Mouse (Mus musculus) liver, embryonic 14.5 days (tissue): Measurements from ENCODE around the gene Siah1a. TPM values are rescaled to one million over a fixed set of nuclear protein-coding genes. Genes with fewer than 3 reads are reported as not detected.
A peak's percentile ranks its signal among the peaks of the same experiment; 100 is the strongest.

Experiments
- ATAC-seq: fragments of 200-750 bp; cut with Nextera tagmentation; 2 replicates; pipeline ENCODE4 v1.8.0; 2017; ENCODE audit warnings: moderate number of reproducible peaks, mild to moderate bottlenecking, moderate library complexity; ENCODE audit not compliant: insufficient read depth
- DNase-seq, 3 experiments: peaks; one replicate each; pipeline ENCODE4 v3.0.0-alpha.2; 2012 to 2013; ENCODE audit warnings: low read depth in 3 of 3, low spot score in 3 of 3
- H3K27ac ChIP-seq: fragments of 300-500 bp; sonication (generic); 2 replicates; pipeline ENCODE4 v1.5.1; 2014; ENCODE audit warnings: moderate library complexity, mild to moderate bottlenecking, control low read depth, inconsistent platforms
- H3K27me3 ChIP-seq: fragments of 300-500 bp; sonication (generic); 2 replicates; pipeline ENCODE4 v1.6.1; 2014; ENCODE audit warnings: mild to moderate bottlenecking, low read length, moderate library complexity; ENCODE audit not compliant: control insufficient read depth, insufficient read depth
- H3K36me3 ChIP-seq: fragments of 300-500 bp; sonication (generic); replicated peaks from 2 replicates; pipeline ENCODE4 v1.6.1; 2014; ENCODE audit warnings: low read depth; ENCODE audit not compliant: control insufficient read depth, insufficient read depth
- H3K4me1 ChIP-seq, 2 experiments: fragments of 200-500 bp in 1 of 2; fragments of 300-500 bp in 1 of 2; sonication (generic) in 1 of 2; replicated peaks; 2 replicates each; pipeline ENCODE4 v1.6.1; 2012 to 2014; ENCODE audit warnings: antibody characterized with exemption in 1 of 2, inconsistent platforms in 1 of 2, low read length in 1 of 2; ENCODE audit not compliant: control insufficient read depth in 2 of 2, insufficient read depth in 2 of 2
- H3K4me2 ChIP-seq: fragments of 300-500 bp; sonication (generic); 2 replicates; pipeline ENCODE4 v1.6.1; 2014; ENCODE audit warnings: low read depth, mild to moderate bottlenecking, control low read depth, moderate library complexity
- H3K4me3 ChIP-seq, 2 experiments: fragments of 200-500 bp in 1 of 2; fragments of 300-500 bp in 1 of 2; sonication (generic) in 1 of 2; 2 replicates each; pipeline ENCODE4 v1.5.1; 2012 to 2014; ENCODE audit warnings: low read depth in 2 of 2, low read length in 2 of 2, mild to moderate bottlenecking in 2 of 2, control low read depth in 1 of 2, inconsistent platforms in 1 of 2, moderate library complexity in 1 of 2; ENCODE audit not compliant: insufficient read depth in 1 of 2
- H3K9ac ChIP-seq: fragments of 300-500 bp; sonication (generic); replicated peaks from 2 replicates; pipeline ENCODE4 v1.6.1; 2014; ENCODE audit warnings: mild to moderate bottlenecking, control low read depth, moderate library complexity
- H3K9me3 ChIP-seq: fragments of 300-500 bp; sonication (generic); 2 replicates; pipeline ENCODE4 v1.6.1; 2016; ENCODE audit warnings: low read length, mixed read lengths; ENCODE audit not compliant: control insufficient read depth
- CTCF ChIP-seq: IDR thresholded peaks from 2 replicates; pipeline ENCODE4 v1.5.1; 2016; ENCODE audit warnings: antibody characterized with exemption, low read depth, control low read depth
- EP300 ChIP-seq: IDR thresholded peaks from 2 replicates; pipeline ENCODE4 v1.6.1; 2016; ENCODE audit warnings: antibody characterized with exemption, low read depth
- WGBS: fragments of 180-500 bp; shearing (Covaris S2); extraction: QIAGEN DNeasy Blood & Tissue Kit; methylation state at CpG from one replicate; pipeline ENCODE4 v1.1.7; 2014; ENCODE audit not compliant: insufficient replicate concordance; 5-methylcytosine and 5-hydroxymethylcytosine counted together
- polyA plus RNA-seq, 2 experiments: library from polyadenylated mRNA; depleted of rRNA in 1 of 2; stranded (reverse) in 1 of 2; unstranded in 1 of 2; fragments of >200 nt; fragmentation: Nextera tagmentation in 1 of 2; extraction: Ambion mirVana in 1 of 2; gene quantifications; 2 replicates each; pipeline versions ENCODE4 v1.2.1 to v1.2.3; 2012 to 2014

Gene Siah1a
- polyA plus RNA-seq, 2 experiments, result 9.5 to 14.0 TPM

DNA sequence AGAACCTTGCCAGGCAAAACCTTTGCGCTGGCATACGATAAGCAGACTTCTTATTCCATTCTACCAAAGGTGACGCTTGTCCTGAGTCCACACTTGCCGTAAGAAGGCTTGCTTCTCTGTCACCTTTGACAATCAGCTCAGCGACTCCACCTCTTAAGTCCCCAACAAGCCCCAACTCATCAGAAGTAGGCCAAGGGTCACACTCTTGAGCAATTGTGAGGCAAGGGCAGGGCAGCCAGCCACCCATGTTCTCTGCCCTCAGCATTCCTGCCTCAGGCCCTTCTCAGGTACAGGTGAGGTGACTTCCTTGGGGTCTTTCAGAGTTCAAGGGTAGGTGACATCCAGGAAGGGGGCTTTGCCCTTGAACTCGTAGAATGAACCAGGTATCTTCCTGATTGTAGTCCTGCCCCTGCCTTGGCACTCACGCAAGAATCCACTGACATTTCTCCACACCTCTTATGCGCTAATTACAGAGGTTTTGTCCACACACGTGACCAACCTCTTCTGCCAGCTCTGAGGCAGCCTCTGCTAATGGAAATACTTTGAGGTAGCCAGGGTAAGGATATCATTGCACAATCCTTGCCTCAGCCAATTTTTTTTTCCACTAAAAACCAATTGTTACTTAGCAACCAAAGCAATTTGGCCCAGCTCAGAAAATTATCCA lies 20.9 kb upstream of the Siah1a start:
- Histone ChIP-seq H3K9me3 (no peaks in the 10 kb centered on the region), H3K4me1 (peaks cover 12 to 14% of the 10 kb centered on the region in 2 experiments), H3K4me3 (no peak overlapping the region), H3K36me3 (no peaks in the 10 kb centered on the region), H3K9ac (no peak overlapping the region), H3K4me2 (no peak overlapping the region), H3K27ac (no peak overlapping the region), H3K27me3 (no peaks in the 10 kb centered on the region; the same call in none of the 2 replicates)
- TF ChIP-seq EP300 (no peak), CTCF (no peak)
- DNase-seq (no peak), ATAC-seq (no peak)
- WGBS, result 80% methylated on average over 9 of the region's 9 CpGs

DNA sequence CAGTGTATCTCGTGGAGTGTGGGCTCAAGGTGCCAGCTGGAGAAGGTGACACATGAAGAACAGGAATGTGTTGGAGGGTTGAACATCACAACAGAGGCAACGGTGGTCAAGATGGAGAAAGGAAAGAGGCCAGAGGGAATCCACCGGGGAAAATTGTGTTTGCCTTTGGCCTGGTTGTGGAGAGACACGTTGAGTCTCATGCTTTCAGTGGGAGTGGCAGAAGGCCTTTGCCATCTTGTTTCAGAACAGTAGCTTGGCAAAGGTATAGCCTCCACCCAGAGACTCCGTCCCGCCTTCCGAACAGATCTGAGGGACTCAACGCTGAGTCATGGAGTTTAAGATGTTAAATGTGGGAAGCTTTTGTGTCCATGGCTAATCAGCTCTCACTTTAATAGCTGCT lies 19.9 kb upstream of the Siah1a start:
- WGBS, result 76% methylated on average over 8 of the region's 8 CpGs
- TF ChIP-seq EP300 (no peak), CTCF (no peak)
- Histone ChIP-seq H3K9ac (no peak overlapping the region), H3K9me3 (no peaks in the 10 kb centered on the region), H3K27ac (no peak overlapping the region), H3K36me3 (no peaks in the 10 kb centered on the region), H3K4me1 (peaks cover 12 to 14% of the 10 kb centered on the region in 2 experiments), H3K27me3 (no peaks in the 10 kb centered on the region; the same call in none of the 2 replicates), H3K4me3 (no peak overlapping the region), H3K4me2 (no peak overlapping the region)
- DNase-seq, result no peak
- ATAC-seq, result no peak

DNA sequence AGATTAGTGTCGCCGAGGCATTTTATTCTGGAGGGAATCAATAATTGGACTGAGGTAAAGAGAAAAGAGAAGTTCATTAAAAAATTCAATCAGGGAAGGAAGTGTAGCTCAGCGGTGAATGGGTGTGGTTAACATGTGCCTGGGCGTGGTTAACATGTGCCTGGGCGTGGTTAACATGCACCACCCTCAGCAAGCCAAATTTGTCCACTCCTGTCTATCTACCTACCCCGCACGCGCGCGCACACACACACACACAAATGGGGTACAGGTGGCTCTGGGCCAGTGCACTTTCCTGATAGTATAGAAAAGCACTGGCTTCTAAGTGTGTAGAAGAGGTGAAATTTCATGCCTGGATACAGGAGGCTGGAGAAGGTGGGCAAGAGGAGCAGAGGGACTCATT lies 19.4 kb upstream of the Siah1a start:
- no peaks in the 10 kb centered on the region; the same call in none of the 2 replicates for H3K27me3 ChIP-seq
- H3K4me2 ChIP-seq, result peak overlapping the region; percentile 33
- no peak overlapping the region for H3K27ac ChIP-seq
- H3K36me3 ChIP-seq, result no peaks in the 10 kb centered on the region
- 50% methylated on average over 10 of the region's 10 CpGs for WGBS
- no peak for TF ChIP-seq EP300
- TF ChIP-seq CTCF, result no peak
- no peak overlapping the region for H3K9ac ChIP-seq
- no peaks in the 10 kb centered on the region for H3K9me3 ChIP-seq
- DNase-seq (peak in 2 of 3 experiments; percentile 45 to 56), ATAC-seq (peak; percentile 81)
- H3K4me1 ChIP-seq, result peaks cover 12 to 14% of the 10 kb centered on the region in 2 experiments
- no peak overlapping the region for H3K4me3 ChIP-seq

DNA sequence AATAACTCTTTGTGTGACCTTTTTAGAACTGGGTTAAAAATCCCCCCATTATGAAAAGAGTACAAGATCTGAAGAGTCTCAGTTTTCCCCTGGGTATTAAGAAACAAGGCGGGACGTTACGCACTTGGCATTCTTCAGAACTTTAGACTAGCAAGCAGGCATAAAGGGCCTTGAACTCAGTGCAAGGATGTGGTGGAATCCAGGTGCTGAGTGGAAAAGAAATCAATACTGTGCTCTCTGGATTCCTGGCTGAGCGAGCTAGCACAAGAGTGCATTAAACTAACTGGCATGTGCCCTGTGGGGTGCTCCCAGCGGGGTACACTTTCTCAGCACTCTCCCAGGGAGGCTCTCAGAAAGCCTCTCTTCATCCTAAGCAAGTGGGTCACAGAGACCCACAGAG lies 17.1 kb upstream of the Siah1a start:
- no peak for ATAC-seq
- H3K9ac ChIP-seq, result no peak overlapping the region
- no peak overlapping the region for H3K4me3 ChIP-seq
- H3K4me1 ChIP-seq, result peaks cover 26 to 29% of the 10 kb centered on the region in 2 experiments
- 67% methylated on average over 5 of the region's 5 CpGs for WGBS
- no peak overlapping the region for H3K4me2 ChIP-seq
- no peaks in the 10 kb centered on the region for H3K9me3 ChIP-seq
- DNase-seq, result no peak
- no peaks in the 10 kb centered on the region for H3K36me3 ChIP-seq
- H3K27ac ChIP-seq, result no peak overlapping the region
- TF ChIP-seq CTCF (no peak), EP300 (no peak)
- no peaks in the 10 kb centered on the region; the same call in none of the 2 replicates for H3K27me3 ChIP-seq

DNA sequence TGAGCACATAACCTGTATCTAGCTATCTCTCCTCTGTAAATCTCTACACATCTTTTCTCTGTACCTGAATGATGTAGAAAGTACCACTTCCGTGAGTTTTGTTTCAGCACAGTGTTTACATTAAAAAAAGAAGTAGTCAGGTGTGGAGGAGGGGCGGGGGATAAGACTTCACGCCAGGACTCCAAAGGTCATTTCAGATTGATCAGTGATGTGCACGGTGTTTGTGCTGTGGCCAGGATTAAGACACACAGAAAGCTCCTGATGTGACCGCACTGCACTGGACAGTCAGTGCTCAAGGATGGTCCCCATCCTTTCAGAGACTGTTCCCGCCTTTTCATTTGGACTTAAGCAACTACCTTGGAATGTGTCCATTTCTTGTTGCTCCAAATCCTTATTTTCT lies 15.0 kb upstream of the Siah1a start:
- no peak for DNase-seq
- peaks cover 26 to 30% of the 10 kb centered on the region in 2 experiments for H3K4me1 ChIP-seq
- H3K4me3 ChIP-seq, result no peak overlapping the region
- H3K27me3 ChIP-seq, result no peaks in the 10 kb centered on the region; the same call in none of the 2 replicates
- no peaks in the 10 kb centered on the region for H3K9me3 ChIP-seq
- no peak for ATAC-seq
- 65% methylated on average over 6 of the region's 6 CpGs for WGBS
- no peak overlapping the region for H3K9ac ChIP-seq
- H3K36me3 ChIP-seq, result no peaks in the 10 kb centered on the region
- no peak overlapping the region for H3K4me2 ChIP-seq
- TF ChIP-seq CTCF (no peak), EP300 (no peak)
- H3K27ac ChIP-seq, result no peak overlapping the region
